ENCODE assay signal across 14 mouse cellular contexts in the genomic region with DNA sequence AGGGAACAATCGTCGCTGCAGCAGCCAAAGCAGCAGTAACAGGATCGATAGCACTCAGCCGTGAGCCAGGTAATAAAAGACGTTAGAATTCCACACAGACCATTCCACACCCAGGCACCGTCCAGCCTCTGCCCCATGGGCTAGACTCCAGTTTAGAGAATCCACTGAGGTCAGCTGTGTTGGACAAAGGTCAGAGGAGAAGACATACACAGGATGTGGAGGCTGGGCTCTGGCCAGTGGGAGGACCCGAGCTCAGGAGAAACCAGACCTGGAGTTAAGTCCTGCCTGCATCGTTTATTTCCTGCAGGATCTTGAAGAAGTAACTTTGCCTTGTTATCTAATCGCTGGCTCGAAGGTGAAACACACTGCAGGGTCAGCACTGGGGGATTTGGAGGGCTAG.
"Had no signal": no experiment of that assay in that cellular context is flagged by ENCODE, and none has a peak within 500 bp of the region (broad histone marks: within the 10 kb centered on the region; RNA-seq: fewer than 3 reads in every experiment).

No protein-coding gene starts in this region.

- H3K4me3 ChIP-seq: limb, embryonic 12.5 days; liver, embryonic 13.5 days; lung, embryonic 15.5 days; neural tube, embryonic 13.5 days had no signal

- H3K9me3 ChIP-seq: limb, embryonic 12.5 days; liver, embryonic 13.5 days; lung, embryonic 15.5 days; neural tube, embryonic 13.5 days had no signal

- H3K9ac ChIP-seq: limb, embryonic 12.5 days; liver, embryonic 13.5 days; liver, postnatal 0 days; lung, embryonic 15.5 days; neural tube, embryonic 13.5 days had no signal

- H3K4me1 ChIP-seq: liver, embryonic 13.5 days; neural tube, embryonic 13.5 days had no signal

- DNase-seq: liver; liver, embryonic 13.5 days; liver, postnatal 0 days; lung, postnatal 14 days; retina, postnatal 1 day; right cerebral cortex, postnatal 4 days; spleen, adult 18-20 months; thymus, adult 18-20 months; thymus, postnatal 14 days had no signal

- H3K4me2 ChIP-seq: limb, embryonic 12.5 days; liver, embryonic 13.5 days; lung, embryonic 15.5 days; neural tube, embryonic 13.5 days had no signal

- H3K36me3 ChIP-seq: limb, embryonic 12.5 days; liver, embryonic 13.5 days; lung, embryonic 15.5 days had no signal

- H3K27ac ChIP-seq: limb, embryonic 12.5 days; liver, embryonic 13.5 days; lung, embryonic 15.5 days; neural tube, embryonic 13.5 days had no signal

- ATAC-seq: inflammation-experienced regulatory T-cells, adult 6 months; liver, postnatal 0 days; midbrain, embryonic 16.5 days had no signal

- H3K27me3 ChIP-seq: liver, embryonic 13.5 days; lung, embryonic 15.5 days had no signal
